Mouse (Mus musculus) stomach, adult 2 months (tissue): ENCODE results near the gene Drp2. TPM values are rescaled to one million over a fixed set of nuclear protein-coding genes. Genes with fewer than 3 reads are reported as not detected.

Source experiments
- polyA plus RNA-seq: library from polyadenylated mRNA; depleted of rRNA; stranded (reverse); fragments of >200 nt; gene quantifications from 2 replicates; pipeline ENCODE4 v1.2.3, GENCODE M21; 2012; rRNA removed

Drp2 gene
- 0.24 and 0.36 TPM in 2 replicates for polyA plus RNA-seq

DNA sequence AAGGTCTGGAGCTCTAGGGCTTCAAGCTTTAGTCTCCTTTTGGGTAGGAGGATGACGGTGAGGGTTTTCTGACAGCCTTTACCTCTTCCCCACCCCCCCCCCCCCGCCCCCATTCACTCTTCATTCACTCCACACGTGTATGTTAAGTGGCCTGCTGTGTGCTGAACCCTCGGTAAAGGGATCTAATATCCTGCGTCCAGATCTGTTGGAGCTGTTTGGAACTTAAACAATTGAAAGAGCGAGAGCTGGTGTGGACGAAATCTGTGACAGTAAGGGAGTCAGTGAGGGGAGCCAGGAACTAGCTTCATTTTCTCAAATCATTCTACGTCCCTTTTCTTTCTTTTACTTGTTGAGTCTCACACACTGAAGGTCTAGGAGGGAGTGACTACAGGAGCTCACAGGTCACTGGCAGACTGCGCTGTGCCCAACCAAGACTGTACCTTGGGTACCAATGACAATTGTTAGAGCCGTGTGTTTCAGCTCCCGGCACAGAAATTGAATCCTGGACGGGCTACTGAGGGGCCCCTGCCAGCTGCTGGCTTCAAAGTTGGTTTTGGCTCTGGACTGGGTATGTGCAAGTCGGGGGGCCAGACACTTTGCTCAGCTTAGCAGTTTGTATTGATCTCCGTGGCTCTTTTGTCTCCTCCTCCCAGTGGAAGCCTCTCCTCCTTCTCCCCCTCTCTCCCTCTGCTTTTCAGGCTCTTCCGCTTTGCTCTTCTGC is at the start of gene Drp2:
TSS of gene Drp2 (plus strand) at position 689 of the 721 bp plus-strand sequence.

DNA sequence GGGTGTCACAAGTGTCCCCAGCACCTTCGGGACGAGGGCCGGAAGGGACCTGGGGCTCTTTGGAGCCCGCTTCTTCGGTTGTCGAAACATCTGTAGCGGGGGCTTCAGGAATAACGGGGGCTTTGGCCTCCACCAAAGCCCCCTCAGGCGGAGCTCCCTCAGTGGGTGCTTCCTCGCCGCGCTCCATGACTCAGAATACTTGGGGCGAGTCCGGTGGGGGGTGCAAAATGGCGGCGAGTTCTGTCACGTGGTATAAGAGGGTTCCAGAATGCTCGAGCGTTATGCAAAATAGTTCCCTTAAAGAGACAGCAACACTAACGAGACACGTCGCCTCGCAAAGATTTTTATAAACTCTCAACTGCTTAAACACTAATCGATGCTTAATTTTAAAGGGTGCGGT is 71.9 kb downstream of the Drp2 start, which contains the start of gene Taf7l:
TSS of gene Taf7l (minus strand) at position 201 of the 400 bp plus-strand sequence.

Other genes starting within 250 kb of the Drp2 start
- gene Xkrx, start 242.5 kb upstream of the Drp2 start, polyA plus RNA-seq = 0.73 and 1.5 TPM in 2 replicates
- not detected in 2 replicates for gene Arl13a, start 217.1 kb upstream of the Drp2 start, polyA plus RNA-seq
- not detected in 2 replicates for gene Nox1, start 182.6 kb upstream of the Drp2 start, polyA plus RNA-seq
- 2.0 and 2.2 TPM in 2 replicates for gene Trmt2b, start 127.6 kb upstream of the Drp2 start, polyA plus RNA-seq
- gene Tmem35a, start 109.3 kb upstream of the Drp2 start, polyA plus RNA-seq = 0.40 and 0.75 TPM in 2 replicates
- 0.13 and 0.17 TPM in 2 replicates for gene Cenpi, start 96.5 kb upstream of the Drp2 start, polyA plus RNA-seq
- gene Taf7l, start 71.9 kb downstream of the Drp2 start, polyA plus RNA-seq = not detected in 2 replicates
- 0.09 and 0.17 TPM in 2 replicates for gene Timm8a1, start 137.3 kb downstream of the Drp2 start, polyA plus RNA-seq
- gene Btk, start 179.0 kb downstream of the Drp2 start, polyA plus RNA-seq = 0.08 and 0.19 TPM in 2 replicates
- gene Rpl36a, start 181.1 kb downstream of the Drp2 start, polyA plus RNA-seq = 4.6 and 8.8 TPM in 2 replicates
- gene Gla, start 196.6 kb downstream of the Drp2 start, polyA plus RNA-seq = 0.45 and 0.51 TPM in 2 replicates
- gene Hnrnph2, start 196.6 kb downstream of the Drp2 start, polyA plus RNA-seq = 0.92 and 1.3 TPM in 2 replicates